Mouse (Mus musculus) forebrain, embryonic 14.5 days (tissue): Measurements from ENCODE around the gene Tnk2. TPM values are rescaled to one million over a fixed set of nuclear protein-coding genes. Genes with fewer than 3 reads are reported as not detected.

Source experiments
- ATAC-seq: fragments of 200-750 bp; cut with Nextera tagmentation; 2 replicates; pipeline ENCODE4 v1.8.0; 2017; ENCODE audit warnings: mild to moderate bottlenecking, moderate library complexity
- DNase-seq: peaks from one replicate; pipeline ENCODE4 v3.0.0-alpha.2; 2015; ENCODE audit warnings: low spot score
- H3K27ac ChIP-seq: fragments of 300-500 bp; sonication (generic); 2 replicates; pipeline ENCODE4 v1.5.1; 2014; ENCODE audit warnings: low read depth, mild to moderate bottlenecking, control low read depth, low read length, moderate library complexity
- H3K27me3 ChIP-seq: fragments of 300-500 bp; sonication (generic); replicated peaks from 2 replicates; pipeline ENCODE4 v1.6.1; 2014; ENCODE audit warnings: low read length, control low read depth, mixed read lengths; ENCODE audit not compliant: control insufficient read depth, insufficient read depth
- H3K36me3 ChIP-seq: fragments of 300-500 bp; sonication (generic); 2 replicates; pipeline ENCODE4 v1.6.1; 2014; ENCODE audit warnings: low read length, control low read depth; ENCODE audit not compliant: control insufficient read depth, insufficient read depth
- H3K4me1 ChIP-seq: fragments of 300-500 bp; sonication (generic); 2 replicates; pipeline ENCODE4 v1.6.1; 2014; ENCODE audit warnings: antibody characterized with exemption, low read length, control low read depth; ENCODE audit not compliant: control insufficient read depth, insufficient read depth
- H3K4me2 ChIP-seq: fragments of 300-500 bp; sonication (generic); 2 replicates; pipeline ENCODE4 v1.6.1; 2014; ENCODE audit warnings: mild to moderate bottlenecking, control low read depth, low read length
- H3K4me3 ChIP-seq: fragments of 300-500 bp; sonication (generic); 2 replicates; pipeline ENCODE4 v1.5.1; 2014; ENCODE audit warnings: low read depth, low read length, control low read depth
- H3K9ac ChIP-seq: fragments of 300-500 bp; sonication (generic); 2 replicates; pipeline ENCODE4 v1.6.1; 2014; ENCODE audit warnings: mild to moderate bottlenecking, low read length, control low read depth, moderate library complexity
- H3K9me3 ChIP-seq: fragments of 300-500 bp; sonication (generic); replicated peaks from 2 replicates; pipeline ENCODE4 v1.6.1; 2016; ENCODE audit warnings: low read length, control low read depth, mixed read lengths; ENCODE audit not compliant: control insufficient read depth
- WGBS: fragments of 180-500 bp; shearing (Covaris S2); extraction: QIAGEN DNeasy Blood & Tissue Kit; methylation state at CpG from one replicate; pipeline ENCODE4 v1.1.7; 2014; 5-methylcytosine and 5-hydroxymethylcytosine counted together
- polyA plus RNA-seq: library from polyadenylated mRNA; unstranded; fragments of >200 nt; fragmentation: Nextera tagmentation; extraction: Ambion mirVana; gene quantifications from 2 replicates; pipeline ENCODE4 v1.2.1, GENCODE M21; 2014

The Tnk2 gene
- polyA plus RNA-seq, 1 experiment from 2014 or later: 11.2 TPM

GRCm38 (mm10) chr16:32650461-32650860 lies 6.8 kb downstream of the Tnk2 start:
- Histone ChIP-seq H3K4me3 (no peak overlapping the region), H3K4me2 (no peak overlapping the region), H3K9me3 (no peaks in the 10 kb centered on the region), H3K9ac (no peak overlapping the region), H3K27ac (no peak overlapping the region), H3K4me1 (peaks cover 10% of the 10 kb centered on the region), H3K36me3 (no peaks in the 10 kb centered on the region; the same call in 1 of the 2 replicates), H3K27me3 (no peaks in the 10 kb centered on the region)
- ATAC-seq (no peak), DNase-seq (no peak)

GRCm38 (mm10) chr16:32650974-32651618 lies 7.4 kb downstream of the Tnk2 start:
- no peaks in the 10 kb centered on the region; the same call in 1 of the 2 replicates for H3K36me3 ChIP-seq
- WGBS: 95% methylated on average over 5 of the region's 5 CpGs
- no peak overlapping the region for H3K4me2 ChIP-seq
- no peak for ATAC-seq
- H3K9me3 ChIP-seq: no peaks in the 10 kb centered on the region
- peaks cover 4% of the 10 kb centered on the region for H3K4me1 ChIP-seq
- H3K27me3 ChIP-seq: no peaks in the 10 kb centered on the region
- no peak overlapping the region for H3K9ac ChIP-seq
- no peak overlapping the region for H3K4me3 ChIP-seq
- no peak overlapping the region for H3K27ac ChIP-seq
- no peak for DNase-seq

GRCm38 (mm10) chr16:32654071-32654733 lies 10.5 kb downstream of the Tnk2 start:
- ATAC-seq (no peak), DNase-seq (no peak)
- H3K4me3 ChIP-seq: no peak overlapping the region
- H3K36me3 ChIP-seq: no peaks in the 10 kb centered on the region; the same call in 1 of the 2 replicates
- no peak overlapping the region for H3K4me2 ChIP-seq
- 78% methylated on average over 6 of the region's 6 CpGs for WGBS
- H3K27ac ChIP-seq: no peak overlapping the region
- H3K27me3 ChIP-seq: no peaks in the 10 kb centered on the region
- H3K9ac ChIP-seq: no peak overlapping the region
- peaks cover 5% of the 10 kb centered on the region; the same call in 1 of the 2 replicates for H3K4me1 ChIP-seq
- H3K9me3 ChIP-seq: no peaks in the 10 kb centered on the region

- peaks cover 14% of the 10 kb centered on the region for H3K4me1 ChIP-seq
- H3K36me3 ChIP-seq: no peaks in the 10 kb centered on the region; the same call in 1 of the 2 replicates
- H3K27me3 ChIP-seq: no peaks in the 10 kb centered on the region
- WGBS: 87% methylated on average over 4 of the region's 4 CpGs
- ATAC-seq (no peak), DNase-seq (no peak)
- no peak overlapping the region for H3K4me2 ChIP-seq
- H3K9me3 ChIP-seq: no peaks in the 10 kb centered on the region
- H3K27ac ChIP-seq: no peak overlapping the region
- H3K4me3 ChIP-seq: no peak overlapping the region
- no peak overlapping the region for H3K9ac ChIP-seq
Measured at GRCm38 (mm10) chr16:32655534-32655933, 11.9 kb downstream of the Tnk2 start.

- Histone ChIP-seq H3K9ac (no peak overlapping the region), H3K4me1 (peaks cover 22% of the 10 kb centered on the region), H3K27ac (no peak overlapping the region), H3K27me3 (no peaks in the 10 kb centered on the region), H3K9me3 (no peaks in the 10 kb centered on the region), H3K4me3 (no peak overlapping the region), H3K4me2 (no peak overlapping the region), H3K36me3 (no peaks in the 10 kb centered on the region; the same call in 1 of the 2 replicates)
- no peak for ATAC-seq
- 85% methylated on average over 8 of the region's 8 CpGs for WGBS
- no peak for DNase-seq
Measured at GRCm38 (mm10) chr16:32656321-32656720, 12.6 kb downstream of the Tnk2 start.

- DNase-seq (no peak), ATAC-seq (no peak)
- 79% methylated on average over 8 of the region's 8 CpGs for WGBS
- Histone ChIP-seq H3K9ac (no peak overlapping the region), H3K27ac (no peak overlapping the region), H3K4me1 (peaks cover 27% of the 10 kb centered on the region), H3K4me3 (no peak overlapping the region), H3K27me3 (no peaks in the 10 kb centered on the region), H3K4me2 (no peak overlapping the region), H3K9me3 (no peaks in the 10 kb centered on the region), H3K36me3 (no peaks in the 10 kb centered on the region)
Measured at GRCm38 (mm10) chr16:32656794-32657193, 13.1 kb downstream of the Tnk2 start.

GRCm38 (mm10) chr16:32657498-32658250 lies 14.0 kb downstream of the Tnk2 start:
- Histone ChIP-seq H3K27ac (0 out of 2 replicates have a peak overlapping the region, but pooled peaks have one; percentile 9), H3K4me2 (no peak overlapping the region), H3K4me1 (peaks cover 35% of the 10 kb centered on the region), H3K4me3 (no peak overlapping the region), H3K9me3 (no peaks in the 10 kb centered on the region), H3K27me3 (no peaks in the 10 kb centered on the region), H3K9ac (no peak overlapping the region), H3K36me3 (no peaks in the 10 kb centered on the region)
- 91% methylated on average over 16 of the region's 16 CpGs for WGBS
- no peak for DNase-seq
- ATAC-seq: no peak

- H3K4me2 ChIP-seq: peak overlapping the region; percentile 71
- 0% methylated on average over 11 of the region's 21 CpGs for WGBS
- no peaks in the 10 kb centered on the region for H3K27me3 ChIP-seq
- peak; percentile 62 for DNase-seq
- peak overlapping the region; percentile 61 for H3K9ac ChIP-seq
- peak; percentile 9; the same call in 1 of the 2 replicates for ATAC-seq
- H3K9me3 ChIP-seq: no peaks in the 10 kb centered on the region
- H3K27ac ChIP-seq: peak overlapping the region; percentile 64
- H3K36me3 ChIP-seq: 0 out of 2 replicates have a peak, but pooled peaks cover under 1% of the 10 kb centered on the region
- H3K4me3 ChIP-seq: peak overlapping the region; percentile 35
- H3K4me1 ChIP-seq: peaks cover 44% of the 10 kb centered on the region
Measured at GRCm38 (mm10) chr16:32658743-32659171, 15.1 kb downstream of the Tnk2 start.
